Mouse (Mus musculus) embryonic facial prominence, embryonic 12.5 days (tissue): ENCODE measurements around the gene Il6st. TPM values are rescaled to one million over a fixed set of nuclear protein-coding genes. Genes with fewer than 3 reads are reported as not detected.

Experiments
- ATAC-seq: fragments of 200-750 bp; cut with Nextera tagmentation; 2 replicates; pipeline ENCODE4 v1.8.0; 2017; ENCODE audit not compliant: insufficient number of reproducible peaks, insufficient read depth, low FRiP score, low TSS enrichment
- H3K27ac ChIP-seq: fragments of 300-500 bp; sonication (generic); 2 replicates; pipeline ENCODE4 v1.5.1; 2016; ENCODE audit warnings: mild to moderate bottlenecking
- H3K27me3 ChIP-seq: fragments of 300-500 bp; sonication (generic); 2 replicates; pipeline ENCODE4 v1.6.1; 2016; ENCODE audit warnings: mild to moderate bottlenecking, moderate library complexity
- H3K36me3 ChIP-seq: fragments of 300-500 bp; sonication (generic); 2 replicates; pipeline ENCODE4 v1.6.1; 2016; ENCODE audit warnings: mild to moderate bottlenecking
- H3K4me1 ChIP-seq: fragments of 300-500 bp; sonication (generic); 2 replicates; pipeline ENCODE4 v1.6.1; 2016
- H3K4me2 ChIP-seq: fragments of 300-500 bp; sonication (generic); replicated peaks from 2 replicates; pipeline ENCODE4 v1.6.1; 2016; ENCODE audit warnings: mild to moderate bottlenecking, moderate library complexity
- H3K4me3 ChIP-seq: fragments of 300-500 bp; sonication (generic); 2 replicates; pipeline ENCODE4 v1.5.1; 2016; ENCODE audit warnings: mild to moderate bottlenecking
- H3K9ac ChIP-seq: fragments of 300-500 bp; sonication (generic); 2 replicates; pipeline ENCODE4 v1.6.1; 2016; ENCODE audit warnings: mild to moderate bottlenecking, moderate library complexity
- H3K9me3 ChIP-seq: fragments of 300-500 bp; sonication (generic); 2 replicates; pipeline ENCODE4 v1.6.1; 2016; ENCODE audit warnings: mild to moderate bottlenecking, moderate library complexity
- WGBS: fragments of 180-500 bp; shearing (Covaris S2); methylation state at CpG from one replicate; pipeline ENCODE4 v1.1.7; 2016; 5-methylcytosine and 5-hydroxymethylcytosine counted together
- polyA plus RNA-seq: library from polyadenylated mRNA; unstranded; fragments of >200 nt; fragmentation: Nextera tagmentation; extraction: Ambion mirVana; gene quantifications from 2 replicates; pipeline ENCODE4 v1.2.1, GENCODE M21; 2016

The Il6st gene
- polyA plus RNA-seq, 1 experiment from 2014 or later, result 45.9 TPM

DNA sequence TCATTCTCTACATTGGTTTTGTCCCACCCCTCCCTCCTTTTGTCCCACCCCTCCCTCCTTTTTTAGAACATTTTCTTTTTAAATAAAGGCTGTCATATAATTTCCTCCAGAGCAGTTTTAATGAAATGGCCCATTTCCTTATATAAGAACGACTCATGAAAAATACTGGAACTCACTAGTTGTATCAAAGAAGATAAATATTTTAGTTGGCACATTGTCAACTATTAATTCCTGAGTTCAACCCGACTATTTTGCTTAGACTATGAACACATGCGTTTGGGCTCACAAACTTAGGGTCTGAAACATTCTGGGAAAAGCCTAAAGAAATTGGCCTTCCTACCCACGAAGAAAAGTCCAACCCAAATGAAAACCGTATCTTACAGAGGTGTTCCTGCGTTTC is 6.5 kb upstream of the Il6st start:
- Histone ChIP-seq H3K4me2 (no peak overlapping the region), H3K9me3 (no peaks in the 10 kb centered on the region), H3K27me3 (no peaks in the 10 kb centered on the region), H3K9ac (no peak overlapping the region), H3K4me1 (no peaks in the 10 kb centered on the region), H3K36me3 (no peaks in the 10 kb centered on the region), H3K4me3 (no peak overlapping the region), H3K27ac (no peak overlapping the region)
- 67% methylated on average over 6 of the region's 6 CpGs for WGBS
- no peak for ATAC-seq

DNA sequence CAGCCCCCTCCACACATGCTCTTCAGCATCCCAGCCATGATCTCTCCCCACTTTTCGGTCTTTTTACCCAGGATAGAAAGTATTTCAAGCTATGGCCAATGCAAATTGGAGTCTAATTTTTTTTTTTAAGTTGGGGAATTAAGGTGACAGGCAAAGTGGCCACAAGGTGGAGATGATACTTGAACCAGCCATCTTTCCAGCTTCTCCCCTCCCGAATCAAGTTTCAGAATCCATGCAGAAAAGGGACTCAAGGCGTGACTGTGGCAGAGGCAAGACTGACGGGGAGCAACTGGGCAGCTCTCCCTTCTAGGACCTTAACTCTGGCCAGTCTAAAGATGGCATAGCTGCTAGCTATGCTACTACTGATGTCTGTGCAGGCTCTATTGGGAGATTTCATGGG is 5.9 kb upstream of the Il6st start:
- Histone ChIP-seq H3K4me1 (no peaks in the 10 kb centered on the region; the same call in 1 of the 2 replicates), H3K4me3 (no peak overlapping the region), H3K27me3 (no peaks in the 10 kb centered on the region), H3K9ac (no peak overlapping the region), H3K4me2 (no peak overlapping the region), H3K36me3 (no peaks in the 10 kb centered on the region), H3K27ac (no peak overlapping the region), H3K9me3 (no peaks in the 10 kb centered on the region)
- WGBS, result 74% methylated on average over 4 of the region's 4 CpGs
- no peak for ATAC-seq

DNA sequence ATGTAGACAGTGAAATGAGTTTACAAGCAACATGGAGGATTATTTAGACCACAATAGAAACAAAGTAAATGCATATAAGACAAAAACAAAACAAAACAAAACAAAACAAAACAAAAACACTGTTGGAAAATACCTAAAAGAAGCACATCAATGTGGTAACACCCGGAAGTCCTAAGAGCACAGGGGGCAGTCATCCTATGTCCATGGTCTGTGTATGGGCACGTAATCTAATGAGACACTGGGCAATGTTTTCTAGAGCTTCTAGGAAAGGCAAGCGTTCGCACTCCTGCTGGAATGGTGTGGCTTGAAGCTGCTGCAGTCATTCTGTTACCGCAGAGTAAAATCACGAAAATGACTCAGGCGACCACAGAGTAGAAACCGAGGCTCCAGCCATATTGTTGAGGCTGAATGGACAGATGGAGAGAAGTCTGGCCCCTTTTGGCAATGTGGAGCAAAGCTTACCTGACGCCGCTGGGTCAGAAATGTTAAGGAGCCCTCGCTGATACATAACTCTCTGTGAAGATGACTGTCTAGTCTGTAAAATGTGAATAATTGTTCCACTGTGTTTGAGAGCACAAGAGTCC is 5.3 kb upstream of the Il6st start:
- no peak overlapping the region for H3K4me2 ChIP-seq
- peaks cover 5% of the 10 kb centered on the region; the same call in 1 of the 2 replicates for H3K4me1 ChIP-seq
- 94% methylated on average over 11 of the region's 11 CpGs for WGBS
- no peak overlapping the region for H3K27ac ChIP-seq
- H3K4me3 ChIP-seq, result no peak overlapping the region
- ATAC-seq, result no peak
- no peaks in the 10 kb centered on the region for H3K36me3 ChIP-seq
- H3K9ac ChIP-seq, result no peak overlapping the region
- H3K27me3 ChIP-seq, result no peaks in the 10 kb centered on the region
- no peaks in the 10 kb centered on the region for H3K9me3 ChIP-seq

DNA sequence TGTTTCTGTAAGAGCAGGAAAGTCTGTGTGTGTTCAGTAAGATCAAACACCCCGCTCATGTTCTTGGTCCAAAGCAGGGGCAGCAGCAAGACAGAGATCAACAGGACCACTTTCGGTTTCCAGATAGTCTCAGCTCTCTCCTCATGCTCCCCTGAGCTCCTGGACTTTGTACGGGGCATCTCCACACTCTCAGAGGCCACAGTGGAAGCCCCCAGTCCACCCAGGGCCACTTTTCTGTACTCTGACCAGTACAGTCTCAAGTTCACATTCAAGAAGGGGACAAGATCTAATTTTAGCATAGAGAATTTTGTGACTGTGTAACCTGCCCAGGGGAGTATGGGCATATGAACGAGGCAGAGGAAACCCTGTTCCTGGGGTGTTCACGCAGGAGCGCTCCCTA is 3.9 kb upstream of the Il6st start:
- no peak for ATAC-seq

DNA sequence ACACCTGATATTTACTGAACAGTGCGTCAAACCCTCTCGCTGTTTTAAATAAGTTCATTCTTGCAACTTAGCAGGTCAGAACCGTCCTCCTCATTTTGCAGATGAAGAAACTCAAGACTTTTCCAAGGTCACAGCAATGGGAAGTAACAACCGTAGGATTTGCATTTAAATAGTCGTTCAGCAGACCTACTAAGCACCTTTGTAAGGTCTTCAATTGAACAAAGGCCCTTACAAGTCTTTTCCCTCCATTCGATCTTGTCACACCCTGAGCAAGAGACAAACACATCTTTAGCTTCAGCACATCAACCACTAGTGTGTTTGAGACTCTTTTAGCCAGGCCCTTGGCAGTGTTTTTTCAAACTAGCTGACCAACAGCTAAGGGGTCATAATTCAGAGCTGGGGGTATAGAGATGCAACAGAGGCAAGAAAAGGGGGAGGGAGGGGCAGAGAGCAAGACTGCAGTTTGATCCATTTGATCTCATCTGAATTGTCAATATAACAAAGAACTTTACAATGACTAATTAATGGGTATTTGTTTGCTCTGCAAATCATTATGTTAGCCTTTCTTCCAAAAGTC is 1.4 kb upstream of the Il6st start:
- no peak overlapping the region for H3K4me2 ChIP-seq
- ATAC-seq, result no peak
- no peak overlapping the region for H3K4me3 ChIP-seq
- 59% methylated on average over 6 of the region's 6 CpGs for WGBS
- H3K36me3 ChIP-seq, result no peaks in the 10 kb centered on the region
- H3K9me3 ChIP-seq, result no peaks in the 10 kb centered on the region
- peaks cover 24% of the 10 kb centered on the region for H3K4me1 ChIP-seq
- H3K9ac ChIP-seq, result no peak overlapping the region
- H3K27me3 ChIP-seq, result no peaks in the 10 kb centered on the region
- H3K27ac ChIP-seq, result no peak overlapping the region

More for the DNA sequence above, 3.9 kb upstream of the Il6st start:
- Histone ChIP-seq H3K27ac (no peak overlapping the region), H3K4me3 (no peak overlapping the region), H3K9me3 (no peaks in the 10 kb centered on the region), H3K27me3 (no peaks in the 10 kb centered on the region), H3K4me2 (no peak overlapping the region), H3K4me1 (peaks cover 8% of the 10 kb centered on the region; the same call in 1 of the 2 replicates), H3K36me3 (no peaks in the 10 kb centered on the region), H3K9ac (no peak overlapping the region)
- WGBS, result 70% methylated on average over 6 of the region's 6 CpGs

DNA sequence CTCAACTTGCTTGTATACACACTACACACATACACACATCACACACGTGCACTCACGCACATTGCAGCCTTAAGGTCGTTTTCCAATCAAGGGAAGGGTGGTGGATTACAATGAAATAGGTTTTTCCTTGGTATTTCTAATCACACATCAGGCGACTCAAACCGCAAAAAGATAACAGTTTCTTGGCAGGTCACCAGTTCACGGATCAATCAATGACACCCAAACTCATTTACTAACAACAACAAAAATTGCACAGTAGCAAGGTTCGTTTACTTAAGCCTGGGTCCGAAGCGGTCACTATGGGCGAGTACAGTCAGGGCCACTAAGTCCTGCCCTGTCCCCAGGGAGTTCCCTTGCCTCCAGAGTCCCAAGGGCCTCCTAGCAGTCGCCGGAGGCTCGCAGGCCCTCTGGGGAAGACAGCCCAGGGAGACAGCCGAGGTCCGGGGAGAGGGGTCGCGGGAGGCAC is 500 bp upstream of the Il6st start:
- ATAC-seq, result peak; percentile 49; the same call in 1 of the 2 replicates
- 4% methylated on average over 17 of the region's 17 CpGs for WGBS

DNA sequence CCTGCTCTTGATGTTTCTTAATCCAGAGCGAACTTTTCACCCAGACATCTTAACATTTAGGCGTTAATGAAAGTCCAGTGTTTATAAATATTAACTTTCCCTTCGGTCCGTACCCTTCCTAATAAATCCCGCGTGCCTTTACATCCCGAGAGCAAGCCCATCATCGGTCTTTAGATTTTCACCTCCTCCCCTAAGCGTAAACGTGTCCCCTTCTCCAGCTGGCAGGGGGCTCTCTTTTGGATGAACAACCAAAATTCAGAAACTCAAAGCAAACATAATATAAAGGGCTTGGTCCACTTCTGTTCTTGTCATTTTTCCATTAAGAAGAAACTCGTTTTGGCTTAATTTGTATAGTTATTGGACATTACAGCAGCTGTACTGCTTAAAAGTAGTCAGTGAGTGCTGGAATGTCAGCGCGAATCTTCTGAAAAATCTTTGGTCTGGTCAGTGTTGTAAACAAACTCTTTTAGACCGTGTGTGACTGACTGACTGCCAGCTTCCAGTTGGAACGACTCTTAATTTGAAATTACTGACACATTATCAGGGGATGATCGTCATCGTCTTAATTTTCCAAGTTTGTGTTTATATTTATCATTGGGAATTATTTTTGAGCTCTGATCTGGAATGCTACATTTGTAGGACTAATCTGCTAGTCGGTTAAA is 887 bp downstream of the Il6st start:
- 3% methylated on average over 18 of the region's 18 CpGs for WGBS
- ATAC-seq, result no peak
- H3K4me3 ChIP-seq, result peak overlapping the region; percentile 87
- 0 out of 2 replicates have a peak overlapping the region, but pooled peaks have one; percentile 81 for H3K27ac ChIP-seq
- H3K4me2 ChIP-seq, result peak overlapping the region; percentile 81
- H3K9me3 ChIP-seq, result no peaks in the 10 kb centered on the region
- H3K36me3 ChIP-seq, result no peaks in the 10 kb centered on the region
- no peaks in the 10 kb centered on the region for H3K27me3 ChIP-seq
- peaks cover 24% of the 10 kb centered on the region for H3K4me1 ChIP-seq
- peak overlapping the region; percentile 88 for H3K9ac ChIP-seq

More for the DNA sequence above, 500 bp upstream of the Il6st start:
- H3K27me3 ChIP-seq, result no peaks in the 10 kb centered on the region
- peak overlapping the region; percentile 81 for H3K27ac ChIP-seq
- peak overlapping the region; percentile 88 for H3K9ac ChIP-seq
- H3K4me2 ChIP-seq, result peak overlapping the region; percentile 81
- peak overlapping the region; percentile 87 for H3K4me3 ChIP-seq
- no peaks in the 10 kb centered on the region for H3K36me3 ChIP-seq
- H3K9me3 ChIP-seq, result no peaks in the 10 kb centered on the region
- peaks cover 24% of the 10 kb centered on the region for H3K4me1 ChIP-seq

DNA sequence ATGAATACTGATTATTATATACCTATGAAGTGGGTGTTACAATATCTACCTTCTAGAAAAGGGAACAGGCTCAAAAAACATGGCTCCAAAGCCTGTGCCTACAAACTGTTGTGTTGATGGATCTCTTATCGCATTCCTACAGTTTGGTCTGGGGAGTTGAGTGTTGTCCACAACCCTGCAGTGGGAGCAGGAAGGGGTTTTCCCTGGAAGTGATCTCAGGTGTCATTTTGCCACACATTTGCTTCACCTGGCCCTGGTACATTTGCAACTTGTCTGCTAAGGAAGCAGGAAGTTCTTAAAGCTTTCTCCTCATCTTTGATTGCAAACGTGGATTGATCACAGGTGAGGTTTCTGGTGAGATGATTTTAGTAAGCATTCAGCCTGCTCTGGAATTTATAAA is 1.7 kb downstream of the Il6st start:
- Histone ChIP-seq H3K4me2 (peak overlapping the region; percentile 81), H3K9me3 (no peaks in the 10 kb centered on the region), H3K9ac (no peak overlapping the region), H3K4me1 (peaks cover 24% of the 10 kb centered on the region), H3K36me3 (no peaks in the 10 kb centered on the region), H3K27me3 (no peaks in the 10 kb centered on the region), H3K4me3 (peak overlapping the region; percentile 13; the same call in 1 of the 2 replicates), H3K27ac (no peak overlapping the region)
- no peak for ATAC-seq
- WGBS, result 55% methylated on average over 2 of the region's 2 CpGs

DNA sequence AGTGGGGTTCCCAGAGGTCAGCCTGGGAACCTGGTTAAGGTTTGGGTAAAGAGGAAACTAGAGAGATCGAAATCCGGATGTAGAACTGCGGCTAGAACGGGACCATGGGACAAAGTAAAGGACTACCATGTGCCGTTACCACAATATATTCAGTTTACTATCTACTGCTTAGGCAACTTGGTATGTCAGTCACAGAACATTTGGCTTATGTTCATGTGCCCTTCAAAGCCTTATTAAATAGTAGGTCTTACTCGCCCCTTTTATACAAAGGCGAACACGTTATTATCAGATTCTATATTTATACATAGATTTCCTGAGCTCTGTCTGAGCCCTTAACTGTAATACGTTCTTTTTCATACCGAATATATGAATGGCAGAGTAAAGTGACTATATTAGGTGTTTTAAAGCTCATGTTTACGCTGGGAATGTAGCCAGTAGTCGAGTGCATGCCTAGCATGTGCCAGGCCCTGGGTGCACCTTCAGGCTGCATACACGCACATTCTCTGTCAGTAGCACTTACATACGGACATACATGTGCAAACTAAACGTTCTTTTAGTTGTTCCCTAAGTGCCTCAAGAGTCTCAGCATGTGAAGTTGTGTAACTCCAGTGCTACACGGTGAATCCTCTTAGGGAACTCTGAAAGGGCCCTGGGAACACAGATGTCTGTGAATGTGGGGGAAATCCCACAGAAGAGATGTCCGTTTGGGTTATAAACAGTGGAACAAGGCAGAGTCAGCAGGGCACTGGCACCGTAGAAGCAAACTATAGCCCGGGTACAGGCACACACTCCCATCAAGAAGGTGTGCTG is 2.5 kb downstream of the Il6st start:
- ATAC-seq, result no peak
- Histone ChIP-seq H3K4me1 (peaks cover 27% of the 10 kb centered on the region), H3K9me3 (no peaks in the 10 kb centered on the region), H3K4me3 (no peak overlapping the region), H3K27ac (0 out of 2 replicates have a peak overlapping the region, but pooled peaks have one; percentile 2), H3K27me3 (no peaks in the 10 kb centered on the region), H3K9ac (no peak overlapping the region), H3K4me2 (peak overlapping the region; percentile 81), H3K36me3 (no peaks in the 10 kb centered on the region)
- 80% methylated on average over 19 of the region's 19 CpGs for WGBS

DNA sequence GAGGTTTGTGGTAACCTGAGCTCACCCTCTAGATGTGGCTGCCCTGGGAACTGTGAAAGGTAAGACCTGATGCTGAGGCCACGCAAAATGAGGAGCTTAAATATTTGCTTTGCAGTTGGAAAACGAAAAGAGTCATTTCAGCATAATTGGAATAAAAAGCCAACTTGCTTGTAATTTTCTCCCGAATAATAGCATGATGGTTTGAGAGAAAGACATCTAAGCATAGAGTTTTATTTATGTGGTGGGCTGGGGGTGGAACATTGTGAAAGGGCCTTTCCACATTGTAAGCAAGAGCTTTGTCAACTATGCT is 3.0 kb downstream of the Il6st start:
- H3K27ac ChIP-seq, result 0 out of 2 replicates have a peak overlapping the region, but pooled peaks have one; percentile 2
- no peaks in the 10 kb centered on the region for H3K27me3 ChIP-seq
- no peaks in the 10 kb centered on the region for H3K36me3 ChIP-seq
- H3K9ac ChIP-seq, result no peak overlapping the region
- no peak overlapping the region for H3K4me2 ChIP-seq
- ATAC-seq, result no peak
- 64% methylated on average over 3 of the region's 3 CpGs for WGBS
- H3K4me3 ChIP-seq, result no peak overlapping the region
- H3K4me1 ChIP-seq, result peaks cover 27% of the 10 kb centered on the region
- H3K9me3 ChIP-seq, result no peaks in the 10 kb centered on the region

DNA sequence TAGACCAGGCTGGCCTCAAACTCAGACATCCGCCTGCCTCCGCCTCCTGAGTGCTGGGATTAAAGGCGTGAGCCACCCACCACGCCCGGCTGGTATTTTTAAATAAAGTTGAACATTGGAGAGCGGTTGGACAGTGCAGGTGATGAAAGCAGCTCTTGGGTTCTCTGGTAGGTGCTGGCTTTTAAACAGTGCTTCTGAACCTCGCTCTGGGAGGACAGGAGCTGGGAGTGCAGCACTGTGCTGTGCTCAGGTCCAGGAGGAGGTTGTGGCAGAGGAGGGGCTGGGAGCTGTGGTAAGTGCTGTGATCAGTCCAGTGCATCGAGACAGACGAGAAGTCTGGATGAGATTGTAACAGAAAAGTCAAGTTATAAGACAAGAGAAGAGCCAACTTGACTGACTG is 3.5 kb downstream of the Il6st start:
- no peaks in the 10 kb centered on the region for H3K27me3 ChIP-seq
- no peak overlapping the region for H3K4me3 ChIP-seq
- ATAC-seq, result no peak
- H3K36me3 ChIP-seq, result no peaks in the 10 kb centered on the region
- H3K4me2 ChIP-seq, result no peak overlapping the region
- H3K4me1 ChIP-seq, result peaks cover 27% of the 10 kb centered on the region
- no peak overlapping the region for H3K27ac ChIP-seq
- WGBS, result 89% methylated on average over 9 of the region's 9 CpGs
- no peaks in the 10 kb centered on the region for H3K9me3 ChIP-seq
- H3K9ac ChIP-seq, result no peak overlapping the region
